Mouse (Mus musculus) embryonic facial prominence, embryonic 15.5 days (tissue): Measurements from ENCODE around the gene Cbr1. TPM values are rescaled to one million over a fixed set of nuclear protein-coding genes. Genes with fewer than 3 reads are reported as not detected.

Source experiments
- ATAC-seq: fragments of 200-750 bp; cut with Nextera tagmentation; 2 replicates; pipeline ENCODE4 v1.8.0; 2017; ENCODE audit warnings: low read depth, moderate TSS enrichment; ENCODE audit not compliant: insufficient number of reproducible peaks, low FRiP score, low TSS enrichment
- H3K27ac ChIP-seq: fragments of 300-500 bp; sonication (generic); replicated peaks from 2 replicates; pipeline ENCODE4 v1.5.1; 2015; ENCODE audit warnings: mild to moderate bottlenecking, inconsistent platforms
- H3K27me3 ChIP-seq: fragments of 300-500 bp; sonication (generic); 2 replicates; pipeline ENCODE4 v1.6.1; 2015; ENCODE audit warnings: inconsistent platforms
- H3K36me3 ChIP-seq: fragments of 300-500 bp; sonication (generic); 2 replicates; pipeline ENCODE4 v1.6.1; 2015; ENCODE audit warnings: mild to moderate bottlenecking, inconsistent platforms
- H3K4me1 ChIP-seq: fragments of 300-500 bp; sonication (generic); 2 replicates; pipeline ENCODE4 v1.6.1; 2015; ENCODE audit warnings: inconsistent platforms
- H3K4me2 ChIP-seq: fragments of 300-500 bp; sonication (generic); replicated peaks from 2 replicates; pipeline ENCODE4 v1.6.1; 2015; ENCODE audit warnings: mild to moderate bottlenecking, inconsistent platforms
- H3K4me3 ChIP-seq: fragments of 300-500 bp; sonication (generic); replicated peaks from 2 replicates; pipeline ENCODE4 v1.5.1; 2015; ENCODE audit warnings: mild to moderate bottlenecking, inconsistent platforms
- H3K9ac ChIP-seq: fragments of 300-500 bp; sonication (generic); 2 replicates; pipeline ENCODE4 v1.6.1; 2015; ENCODE audit warnings: inconsistent platforms
- H3K9me3 ChIP-seq: fragments of 300-500 bp; sonication (generic); replicated peaks from 2 replicates; pipeline ENCODE4 v1.6.1; 2016; ENCODE audit warnings: inconsistent platforms
- WGBS: fragments of 180-500 bp; shearing (Covaris S2); methylation state at CpG from one replicate; pipeline ENCODE4 v1.1.7; 2015; 5-methylcytosine and 5-hydroxymethylcytosine counted together
- polyA plus RNA-seq: library from polyadenylated mRNA; unstranded; fragments of >200 nt; fragmentation: Nextera tagmentation; extraction: Ambion mirVana; gene quantifications from 2 replicates; pipeline ENCODE4 v1.2.1, GENCODE M21; 2015

The Cbr1 gene
- polyA plus RNA-seq, 1 experiment from 2014 or later = 92.8 TPM

DNA sequence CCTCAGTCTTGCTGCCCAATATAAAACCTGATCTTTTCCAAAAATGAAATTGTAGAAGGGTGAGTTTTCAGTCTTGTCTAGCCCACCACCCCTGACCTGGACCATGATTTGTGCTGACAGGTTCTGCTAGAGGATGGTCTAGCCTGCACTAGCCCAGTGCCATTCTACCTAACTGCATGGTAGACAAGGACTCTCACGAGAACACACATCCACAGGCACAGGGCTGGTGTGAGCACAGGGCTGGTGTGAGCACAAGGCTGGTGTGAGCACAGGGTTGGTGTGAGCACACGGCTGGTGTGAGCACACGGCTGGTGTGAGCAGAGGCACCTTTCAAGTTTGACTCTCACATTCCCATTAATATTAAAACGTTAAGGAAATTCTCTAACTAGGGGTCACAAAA is 19.0 kb downstream of the Cbr1 start:
- Histone ChIP-seq H3K36me3 (no peaks in the 10 kb centered on the region), H3K4me2 (no peak overlapping the region), H3K4me1 (no peaks in the 10 kb centered on the region), H3K27me3 (no peaks in the 10 kb centered on the region), H3K9me3 (no peaks in the 10 kb centered on the region), H3K27ac (no peak overlapping the region), H3K4me3 (no peak overlapping the region), H3K9ac (no peak overlapping the region)
- no peak for ATAC-seq
- 77% methylated on average over 4 of the region's 4 CpGs for WGBS

DNA sequence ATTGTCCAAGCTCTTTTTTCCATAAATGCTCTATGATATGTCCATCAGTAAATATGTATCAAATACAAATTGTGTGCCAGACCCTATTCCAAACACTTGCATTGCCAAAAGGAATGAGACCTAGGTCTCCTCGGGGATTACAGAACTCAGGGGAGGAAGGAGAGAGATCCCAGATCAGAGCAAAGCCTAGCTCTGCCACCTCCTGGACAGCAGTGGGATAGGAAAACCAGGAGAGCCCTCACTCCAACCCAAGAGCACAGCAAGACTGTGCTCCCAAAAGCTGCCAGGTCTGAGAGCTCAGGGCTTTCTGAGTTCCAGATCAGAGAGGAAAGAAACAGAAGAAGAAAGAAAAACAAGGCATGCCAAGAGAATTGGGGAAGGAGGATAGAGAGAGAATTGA is 21.1 kb downstream of the Cbr1 start:
- no peaks in the 10 kb centered on the region for H3K36me3 ChIP-seq
- WGBS = 21% methylated on average over 1 of the region's 1 CpGs
- H3K9ac ChIP-seq = no peak overlapping the region
- H3K27me3 ChIP-seq = no peaks in the 10 kb centered on the region
- no peak overlapping the region for H3K27ac ChIP-seq
- H3K9me3 ChIP-seq = no peaks in the 10 kb centered on the region
- H3K4me2 ChIP-seq = no peak overlapping the region
- no peak for ATAC-seq
- no peak overlapping the region for H3K4me3 ChIP-seq
- no peaks in the 10 kb centered on the region for H3K4me1 ChIP-seq

DNA sequence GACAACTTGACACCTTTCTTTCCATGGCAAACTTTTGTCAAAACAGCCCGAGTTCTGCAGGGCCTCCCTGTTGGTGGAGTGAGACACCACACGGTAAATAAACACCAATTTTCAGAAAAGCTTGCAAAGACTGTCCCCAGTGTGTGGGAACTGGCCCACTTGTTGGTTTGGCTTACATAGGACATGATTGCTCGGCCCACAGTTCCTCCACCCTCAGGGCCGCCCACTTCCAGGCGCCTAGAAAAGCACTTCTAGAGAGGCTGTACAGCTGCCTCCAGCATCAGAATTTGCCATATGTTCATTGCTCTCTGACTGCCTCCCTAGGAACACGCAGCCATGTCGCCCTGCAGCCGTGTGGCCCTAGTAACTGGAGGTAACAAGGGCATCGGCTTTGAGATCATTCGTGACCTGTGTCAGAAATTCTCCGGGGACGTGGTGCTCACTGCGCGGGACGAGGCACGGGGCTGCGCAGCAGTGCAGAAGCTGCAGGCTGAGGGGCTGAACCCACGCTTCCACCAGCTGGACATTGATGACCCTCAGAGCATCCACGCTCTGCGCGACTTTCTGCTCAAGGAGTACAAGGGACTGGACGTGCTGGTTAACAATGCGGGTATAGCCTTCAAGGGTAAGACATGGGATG is 22.2 kb downstream of the Cbr1 start, which contains the start of gene Gm5678:
Gm5678 (plus strand) TSS at position 337 of the 640 bp plus-strand sequence.
- Histone ChIP-seq H3K4me2 (no peak within 1 kb of the TSS), H3K9ac (no peak within 1 kb of the TSS), H3K4me1 (no peaks in the 10 kb centered on the region), H3K4me3 (no peak within 1 kb of the TSS), H3K27ac (no peak within 1 kb of the TSS), H3K27me3 (no peaks in the 10 kb centered on the region), H3K9me3 (no peaks in the 10 kb centered on the region), H3K36me3 (no peaks in the 10 kb centered on the region)
- ATAC-seq = no peak
- 72% methylated on average over 23 of the region's 23 CpGs for WGBS

DNA sequence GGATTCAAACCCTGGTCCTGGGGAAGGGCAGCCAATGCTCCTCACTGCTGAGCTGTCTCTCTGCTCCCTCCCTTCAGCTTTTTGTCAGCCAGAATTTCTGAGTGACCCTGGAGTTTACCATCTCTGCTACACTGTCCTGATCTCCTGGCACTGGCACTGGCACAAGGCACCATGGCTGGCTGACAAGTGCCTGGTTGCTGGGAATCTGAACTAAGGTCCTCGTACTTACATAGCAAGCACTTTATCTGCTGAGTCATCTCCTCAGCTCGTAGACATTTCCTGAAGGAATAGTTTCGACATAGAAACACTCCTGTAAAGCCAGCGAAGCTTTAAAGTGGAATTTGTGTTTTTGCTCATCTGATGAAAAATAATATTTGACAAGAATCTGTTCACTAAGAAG is 38.4 kb downstream of the Cbr1 start:
- no peaks in the 10 kb centered on the region for H3K36me3 ChIP-seq
- no peaks in the 10 kb centered on the region for H3K27me3 ChIP-seq
- no peak overlapping the region for H3K4me3 ChIP-seq
- 46% methylated on average over 4 of the region's 4 CpGs for WGBS
- H3K4me1 ChIP-seq = no peaks in the 10 kb centered on the region
- no peak overlapping the region for H3K4me2 ChIP-seq
- no peak for ATAC-seq
- H3K27ac ChIP-seq = no peak overlapping the region
- H3K9me3 ChIP-seq = no peaks in the 10 kb centered on the region
- H3K9ac ChIP-seq = no peak overlapping the region

DNA sequence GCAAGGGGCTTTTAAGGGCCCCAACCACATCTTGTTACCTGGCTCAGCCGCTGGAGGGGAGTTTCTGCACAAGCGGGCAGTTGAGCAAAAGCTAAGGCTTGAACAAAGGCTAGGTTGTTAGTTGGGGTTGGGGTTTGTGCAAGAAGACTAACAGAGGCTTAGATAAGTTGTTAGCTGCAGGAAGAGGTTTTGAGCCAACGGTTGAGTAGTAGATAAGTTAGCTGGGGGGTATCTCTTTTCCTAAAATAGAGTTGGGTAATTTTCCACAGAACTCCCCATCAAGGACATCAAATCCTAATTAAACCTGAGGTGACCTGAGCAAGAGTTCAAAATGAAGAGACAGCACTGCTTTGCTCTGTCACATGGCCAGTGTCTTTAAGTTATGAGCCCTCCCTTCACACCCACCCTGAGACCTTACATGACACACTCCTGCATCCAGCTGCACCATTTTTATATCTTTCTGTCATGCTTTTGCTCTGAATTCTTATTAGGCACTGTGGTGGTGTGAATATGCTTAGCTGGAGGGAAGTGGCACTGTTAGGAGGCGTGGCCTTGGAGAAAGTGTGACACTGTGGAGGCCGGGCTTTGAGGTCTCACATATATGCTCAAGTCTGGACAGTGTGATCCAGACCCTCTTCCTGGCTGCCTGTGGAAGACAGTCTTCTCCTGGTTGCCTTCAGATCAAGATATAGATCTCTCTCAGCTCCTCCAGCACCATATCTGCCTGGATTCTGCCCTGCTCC is 43.0 kb downstream of the Cbr1 start:
- H3K9ac ChIP-seq = no peak overlapping the region
- no peak overlapping the region for H3K4me3 ChIP-seq
- ATAC-seq = no peak
- H3K27ac ChIP-seq = no peak overlapping the region
- H3K4me2 ChIP-seq = no peak overlapping the region
- H3K9me3 ChIP-seq = no peaks in the 10 kb centered on the region
- H3K36me3 ChIP-seq = no peaks in the 10 kb centered on the region
- no peaks in the 10 kb centered on the region for H3K27me3 ChIP-seq
- 70% methylated on average over 5 of the region's 5 CpGs for WGBS
- no peaks in the 10 kb centered on the region for H3K4me1 ChIP-seq

Other genes starting within 250 kb of the Cbr1 start
- gene Setd4, start 1.8 kb upstream of the Cbr1 start, polyA plus RNA-seq = 12.3 and 17.0 TPM in 2 replicates
- not detected in 2 replicates for gene Gm5678, start 22.2 kb downstream of the Cbr1 start, polyA plus RNA-seq
- 22.3 and 23.7 TPM in 2 replicates for gene Cbr3, start 77.4 kb downstream of the Cbr1 start, polyA plus RNA-seq
- 15.1 and 17.3 TPM in 2 replicates for gene Dop1b, start 106.1 kb downstream of the Cbr1 start, polyA plus RNA-seq
- gene Morc3, start 226.3 kb downstream of the Cbr1 start, polyA plus RNA-seq = 30.5 and 33.2 TPM in 2 replicates